Mouse (Mus musculus): ENCODE data around the gene Rps17.

Gene Rps17

GRCm38 (mm10) chr7:81331851-81332250 lies 13.2 kb downstream of the Rps17 start:
- no peak for DNase-seq (ENCODE audit: low read depth, low spot score)

- DNase-seq (ENCODE audit: low read depth, low spot score) = no peak
These were observed 14.3 kb downstream of the Rps17 start for GRCm38 (mm10) chr7:81330767-81331166.

GRCm38 (mm10) chr7:81327661-81328060 lies 17.4 kb downstream of the Rps17 start:
- no peak for DNase-seq (ENCODE audit: low read depth, low spot score)

- no peak for DNase-seq (ENCODE audit: low read depth, low spot score)
These were observed 18.2 kb downstream of the Rps17 start for GRCm38 (mm10) chr7:81326859-81327258.

- no peak for DNase-seq (ENCODE audit: low read depth, low spot score)
These were observed 19.0 kb downstream of the Rps17 start for GRCm38 (mm10) chr7:81326043-81326442.

- DNase-seq (ENCODE audit: low read depth, low spot score) = no peak
These were observed 23.3 kb downstream of the Rps17 start for GRCm38 (mm10) chr7:81321776-81322175.

- no peak for DNase-seq (ENCODE audit: low read depth, low spot score)
These were observed 25.3 kb downstream of the Rps17 start for GRCm38 (mm10) chr7:81319749-81320148.

GRCm38 (mm10) chr7:81315583-81315982 lies 29.5 kb downstream of the Rps17 start:
- no peak for DNase-seq (ENCODE audit: low read depth, low spot score)

GRCm38 (mm10) chr7:81311581-81311980 lies 33.5 kb downstream of the Rps17 start:
- no peak for DNase-seq (ENCODE audit: low read depth, low spot score)

GRCm38 (mm10) chr7:81311130-81311529 lies 33.9 kb downstream of the Rps17 start:
- DNase-seq (ENCODE audit: low read depth, low spot score) = no peak

- no peak for DNase-seq (ENCODE audit: low read depth, low spot score)
These were observed 35.8 kb downstream of the Rps17 start for GRCm38 (mm10) chr7:81309247-81309646.

- DNase-seq (ENCODE audit: low read depth, low spot score) = no peak
These were observed 37.3 kb downstream of the Rps17 start for GRCm38 (mm10) chr7:81307735-81308134.

GRCm38 (mm10) chr7:81304675-81305074 lies 40.4 kb downstream of the Rps17 start:
- no peak for DNase-seq (ENCODE audit: low read depth, low spot score)

- no peak for DNase-seq (ENCODE audit: low read depth, low spot score)
These were observed 41.0 kb downstream of the Rps17 start for GRCm38 (mm10) chr7:81304100-81304499.

GRCm38 (mm10) chr7:81303682-81304081 lies 41.4 kb downstream of the Rps17 start:
- no peak for DNase-seq (ENCODE audit: low read depth, low spot score)

- DNase-seq (ENCODE audit: low read depth, low spot score) = no peak
These were observed 43.7 kb downstream of the Rps17 start for GRCm38 (mm10) chr7:81301323-81301722.

GRCm38 (mm10) chr7:81298206-81298605 lies 46.8 kb downstream of the Rps17 start:
- no peak for DNase-seq (ENCODE audit: low read depth, low spot score)

GRCm38 (mm10) chr7:81295169-81295568 lies 49.9 kb downstream of the Rps17 start:
- no peak for DNase-seq (ENCODE audit: low read depth, low spot score)
